Mouse (Mus musculus): Measurements from ENCODE around the gene Bud23.

DNA sequence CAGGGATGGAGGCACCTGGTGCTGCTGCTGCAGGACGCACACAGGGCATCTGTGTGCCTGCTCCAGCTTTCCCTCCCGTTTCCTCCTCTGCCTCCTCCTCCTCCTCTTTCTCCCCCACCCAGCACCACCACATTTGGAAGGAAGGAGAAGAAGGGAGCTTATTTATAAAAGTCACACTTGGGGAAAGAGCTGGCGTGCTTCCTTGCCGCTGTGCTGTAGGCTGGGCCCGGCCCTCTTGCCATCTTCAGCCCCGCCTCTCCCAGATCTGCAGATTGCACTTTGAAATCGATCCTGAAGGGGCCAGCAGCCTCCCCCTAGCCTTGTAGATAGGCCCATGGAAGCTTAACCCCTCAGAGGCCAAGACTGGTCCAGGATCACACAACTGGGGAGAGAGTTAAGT lies 38.9 kb downstream of the Bud23 start:
- no peak for TF ChIP-seq CTCF (IDR thresholded peaks at IDR 0.05; ENCODE audit: insufficient read depth, low read length)
- no peak for TF ChIP-seq POLR2A (IDR thresholded peaks at IDR 0.05; ENCODE audit: borderline replicate concordance, extremely low read depth, low read depth, low read length)

Data from lung, adult 2 months (tissue).